Mouse (Mus musculus) liver, embryonic 11.5 days (tissue): ENCODE measurements around the gene Msi2. TPM values are rescaled to one million over a fixed set of nuclear protein-coding genes. Genes with fewer than 3 reads are reported as not detected.

Source experiments
- ATAC-seq: fragments of 200-750 bp; cut with Nextera tagmentation; replicated peaks from 2 replicates; pipeline ENCODE4 v1.8.0; 2017; ENCODE audit warnings: moderate number of reproducible peaks, mild to moderate bottlenecking, moderate TSS enrichment, moderate library complexity; ENCODE audit not compliant: low FRiP score
- DNase-seq: peaks from one replicate; pipeline ENCODE4 v3.0.0-alpha.2; 2017; ENCODE audit warnings: low spot score
- H3K27ac ChIP-seq: fragments of 300-500 bp; sonication (generic); 2 replicates; pipeline ENCODE4 v1.5.1; 2014; ENCODE audit warnings: mild to moderate bottlenecking, low read depth, low read length, control low read depth
- H3K27me3 ChIP-seq: fragments of 300-500 bp; sonication (generic); replicated peaks from 2 replicates; pipeline ENCODE4 v1.6.1; 2014; ENCODE audit warnings: low read length, mixed read lengths; ENCODE audit not compliant: control insufficient read depth, insufficient read depth
- H3K36me3 ChIP-seq: fragments of 300-500 bp; sonication (generic); 2 replicates; pipeline ENCODE4 v1.6.1; 2014; ENCODE audit warnings: mild to moderate bottlenecking, low read length, moderate library complexity, mixed read lengths; ENCODE audit not compliant: control insufficient read depth, insufficient read depth
- H3K4me1 ChIP-seq: fragments of 300-500 bp; sonication (generic); replicated peaks from 2 replicates; pipeline ENCODE4 v1.6.1; 2014; ENCODE audit warnings: low read length, mixed read lengths; ENCODE audit not compliant: control insufficient read depth, insufficient read depth
- H3K4me2 ChIP-seq: fragments of 300-500 bp; sonication (generic); 2 replicates; pipeline ENCODE4 v1.6.1; 2014; ENCODE audit warnings: mild to moderate bottlenecking, control low read depth, moderate library complexity
- H3K4me3 ChIP-seq: fragments of 300-500 bp; sonication (generic); 2 replicates; pipeline ENCODE4 v1.5.1; 2014; ENCODE audit warnings: low read depth, low read length, control low read depth
- H3K9ac ChIP-seq: fragments of 300-500 bp; sonication (generic); 2 replicates; pipeline ENCODE4 v1.6.1; 2014; ENCODE audit warnings: low read depth, low read length, control low read depth
- H3K9me3 ChIP-seq: fragments of 300-500 bp; sonication (generic); 2 replicates; pipeline ENCODE4 v1.6.1; 2016; ENCODE audit warnings: low read length, inconsistent platforms, mixed read lengths; ENCODE audit not compliant: control insufficient read depth
- WGBS: fragments of 180-500 bp; shearing (Covaris S2); extraction: QIAGEN DNeasy Blood & Tissue Kit; methylation state at CpG from one replicate; pipeline ENCODE4 v1.1.7; 2014; 5-methylcytosine and 5-hydroxymethylcytosine counted together
- polyA plus RNA-seq: library from polyadenylated mRNA; unstranded; fragments of >200 nt; fragmentation: Nextera tagmentation; extraction: Ambion mirVana; gene quantifications from 2 replicates; pipeline ENCODE4 v1.2.1, GENCODE M21; 2014

Gene Msi2
- polyA plus RNA-seq, 1 experiment from 2014 or later = 8.2 TPM

DNA sequence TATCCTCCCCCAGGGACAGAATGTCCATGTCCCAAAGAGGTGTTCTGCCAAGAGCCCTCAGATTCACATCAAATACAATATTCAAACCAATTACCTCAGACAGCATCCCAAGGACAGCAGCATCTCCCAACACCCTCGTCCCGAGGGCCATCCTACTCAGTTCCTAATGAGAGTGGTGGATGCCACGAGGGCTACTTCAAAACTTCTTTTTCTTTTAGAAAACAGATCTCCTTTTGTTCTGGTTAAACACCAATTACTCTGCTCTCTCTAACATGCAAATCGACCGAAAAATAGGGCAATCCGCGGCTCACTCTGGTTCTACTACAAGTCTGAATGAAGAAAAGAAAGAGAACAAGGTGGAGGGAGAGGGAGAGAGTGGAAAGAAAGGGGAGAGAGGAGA lies 73.6 kb downstream of the Msi2 start:
- Histone ChIP-seq H3K36me3 (peaks cover 5% of the 10 kb centered on the region; the same call in 1 of the 2 replicates), H3K9ac (no peak overlapping the region), H3K27me3 (no peaks in the 10 kb centered on the region), H3K4me1 (peaks cover 13% of the 10 kb centered on the region; the same call in 1 of the 2 replicates), H3K4me2 (no peak overlapping the region), H3K4me3 (no peak overlapping the region), H3K9me3 (no peaks in the 10 kb centered on the region), H3K27ac (no peak overlapping the region)
- ATAC-seq (no peak), DNase-seq (no peak)
- WGBS = 70% methylated on average over 7 of the region's 7 CpGs

- H3K9ac ChIP-seq = no peak overlapping the region
- no peak overlapping the region for H3K27ac ChIP-seq
- no peak for DNase-seq
- no peaks in the 10 kb centered on the region for H3K27me3 ChIP-seq
- no peak for ATAC-seq
- 70% methylated on average over 4 of the region's 4 CpGs for WGBS
- no peaks in the 10 kb centered on the region for H3K9me3 ChIP-seq
- H3K4me3 ChIP-seq = no peak overlapping the region
- H3K36me3 ChIP-seq = no peaks in the 10 kb centered on the region
- H3K4me1 ChIP-seq = peaks cover 20% of the 10 kb centered on the region
- H3K4me2 ChIP-seq = no peak overlapping the region
Observed at GRCm38 (mm10) chr11:88639862-88640261, 78.5 kb downstream of the Msi2 start.

DNA sequence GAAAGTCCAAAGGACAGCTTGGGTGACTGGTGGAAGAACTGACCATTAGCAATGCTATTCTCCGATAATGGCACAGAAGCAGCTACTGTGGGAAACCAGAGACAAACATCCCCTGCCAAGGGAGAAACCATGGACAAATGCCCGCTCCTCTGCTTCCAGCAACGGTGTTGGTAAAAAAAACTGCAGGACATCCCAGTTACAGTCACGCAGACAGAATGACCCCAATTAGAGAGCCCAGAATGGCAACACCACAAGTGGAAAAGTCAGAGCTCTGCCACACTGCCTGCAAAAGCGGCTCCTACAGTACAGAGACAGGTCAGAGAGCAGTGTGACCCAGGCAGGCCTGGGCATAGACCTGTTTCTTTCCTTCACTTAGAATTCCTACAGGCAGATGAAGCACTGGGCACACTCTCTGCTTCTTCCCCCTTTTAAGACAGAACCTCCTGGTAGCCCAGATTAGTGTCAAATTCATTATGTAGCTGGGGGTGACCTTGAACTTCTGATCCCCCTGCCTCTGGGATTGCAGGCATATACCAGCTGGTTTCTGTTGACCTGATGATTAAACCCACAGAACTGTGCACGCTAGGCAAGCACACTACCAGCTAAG lies 79.3 kb downstream of the Msi2 start:
- no peaks in the 10 kb centered on the region for H3K36me3 ChIP-seq
- H3K9ac ChIP-seq = no peak overlapping the region
- no peaks in the 10 kb centered on the region for H3K27me3 ChIP-seq
- H3K27ac ChIP-seq = no peak overlapping the region
- no peak for ATAC-seq
- peaks cover 20% of the 10 kb centered on the region for H3K4me1 ChIP-seq
- no peak overlapping the region for H3K4me2 ChIP-seq
- 85% methylated on average over 6 of the region's 6 CpGs for WGBS
- DNase-seq = no peak
- no peak overlapping the region for H3K4me3 ChIP-seq
- no peaks in the 10 kb centered on the region for H3K9me3 ChIP-seq

DNA sequence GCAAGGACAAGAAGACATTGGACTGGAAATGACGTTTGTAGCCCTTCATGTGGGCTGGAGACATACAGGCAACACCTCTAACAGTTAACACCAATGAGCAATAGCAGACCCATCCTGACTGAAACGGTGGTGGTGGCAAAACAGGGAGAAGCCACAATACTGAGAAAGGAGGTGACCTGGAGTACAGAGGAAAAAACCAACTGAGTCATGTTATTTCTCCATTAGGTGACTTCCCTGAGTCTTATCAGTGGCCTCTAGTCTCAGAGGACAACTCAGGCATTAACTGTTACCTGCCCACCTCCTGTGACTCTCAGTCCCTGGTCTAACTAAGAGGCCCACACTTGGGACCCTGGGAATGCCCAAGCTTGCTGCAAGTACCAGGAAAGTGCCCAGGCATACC lies 80.1 kb downstream of the Msi2 start:
- Histone ChIP-seq H3K4me3 (no peak overlapping the region), H3K9me3 (no peaks in the 10 kb centered on the region), H3K9ac (no peak overlapping the region), H3K4me2 (no peak overlapping the region), H3K4me1 (peaks cover 20% of the 10 kb centered on the region), H3K27me3 (no peaks in the 10 kb centered on the region), H3K36me3 (no peaks in the 10 kb centered on the region), H3K27ac (no peak overlapping the region)
- ATAC-seq = no peak
- 58% methylated on average over 2 of the region's 2 CpGs for WGBS
- DNase-seq = peak; percentile 28

DNA sequence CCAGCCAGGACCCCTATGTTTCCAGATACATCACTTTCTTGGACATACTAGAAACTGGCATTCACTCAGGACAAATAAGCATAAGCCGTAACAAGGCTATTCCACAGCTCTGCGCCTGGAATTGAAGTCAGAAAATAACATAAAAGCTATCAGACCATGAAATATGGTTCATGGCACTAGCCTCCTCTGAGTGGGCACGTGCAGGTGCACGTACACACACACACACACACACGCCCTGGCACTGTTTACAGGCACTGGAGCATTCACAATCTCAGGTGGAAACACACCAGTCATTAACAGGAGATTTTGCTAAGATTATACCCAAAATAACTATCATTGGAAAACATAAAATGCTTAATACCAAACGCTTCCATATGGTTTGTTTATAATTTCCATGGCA lies 81.4 kb downstream of the Msi2 start:
- Histone ChIP-seq H3K4me1 (peaks cover 26% of the 10 kb centered on the region), H3K27ac (no peak overlapping the region), H3K27me3 (no peaks in the 10 kb centered on the region), H3K4me2 (no peak overlapping the region), H3K9ac (no peak overlapping the region), H3K4me3 (no peak overlapping the region), H3K9me3 (no peaks in the 10 kb centered on the region), H3K36me3 (no peaks in the 10 kb centered on the region)
- no peak for ATAC-seq
- 90% methylated on average over 6 of the region's 6 CpGs for WGBS
- no peak for DNase-seq

- 91% methylated on average over 5 of the region's 5 CpGs for WGBS
- no peak for DNase-seq
Observed at GRCm38 (mm10) chr11:88636319-88636718, 82.0 kb downstream of the Msi2 start.

DNA sequence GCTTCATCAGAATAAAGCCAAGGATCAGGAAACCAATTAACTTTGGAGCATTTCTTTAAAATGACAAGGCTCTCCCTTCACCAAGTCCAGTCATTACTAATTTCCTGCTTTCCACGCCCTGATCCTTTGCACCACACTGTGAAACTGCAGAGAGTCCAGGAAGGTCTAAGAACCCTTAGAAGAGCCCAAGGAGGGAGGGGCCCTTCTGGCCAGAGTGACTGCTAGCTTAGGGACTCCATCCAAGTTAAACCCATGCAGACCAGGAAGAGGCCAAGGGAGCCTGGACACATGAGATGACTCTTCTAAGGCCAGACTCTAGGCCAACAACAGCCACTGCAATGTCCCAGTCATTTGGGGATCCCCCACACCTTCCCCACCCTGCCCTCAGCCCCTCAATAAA lies 83.7 kb downstream of the Msi2 start:
- no peak overlapping the region for H3K27ac ChIP-seq
- H3K9ac ChIP-seq = no peak overlapping the region
- H3K4me1 ChIP-seq = peaks cover 26% of the 10 kb centered on the region
- H3K27me3 ChIP-seq = no peaks in the 10 kb centered on the region
- no peak overlapping the region for H3K4me3 ChIP-seq
- DNase-seq = no peak
- WGBS = 89% methylated on average over 1 of the region's 1 CpGs
- no peaks in the 10 kb centered on the region for H3K9me3 ChIP-seq
- no peaks in the 10 kb centered on the region for H3K36me3 ChIP-seq
- no peak for ATAC-seq
- no peak overlapping the region for H3K4me2 ChIP-seq

More at GRCm38 (mm10) chr11:88636319-88636718, 82.0 kb downstream of the Msi2 start:
- Histone ChIP-seq H3K4me1 (peaks cover 26% of the 10 kb centered on the region), H3K4me3 (no peak overlapping the region), H3K27ac (no peak overlapping the region), H3K27me3 (no peaks in the 10 kb centered on the region), H3K4me2 (no peak overlapping the region), H3K9ac (no peak overlapping the region), H3K9me3 (no peaks in the 10 kb centered on the region), H3K36me3 (no peaks in the 10 kb centered on the region)
- ATAC-seq = no peak

DNA sequence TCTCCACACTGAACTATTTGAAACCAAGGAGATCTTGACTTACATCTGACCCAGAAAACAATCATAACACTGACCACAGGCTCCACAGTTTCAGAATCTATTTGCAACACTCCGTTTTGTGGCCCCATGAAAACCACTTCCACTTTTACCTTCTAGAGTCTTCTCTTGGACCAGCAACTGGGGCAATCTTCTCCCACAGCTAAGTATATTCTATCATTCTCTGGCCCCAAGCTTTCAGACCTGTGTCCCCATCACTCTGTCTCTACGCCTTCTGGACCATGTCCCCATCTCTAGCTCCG lies 86.4 kb downstream of the Msi2 start:
- WGBS = 59% methylated on average over 3 of the region's 3 CpGs
- Histone ChIP-seq H3K4me2 (no peak overlapping the region), H3K9ac (no peak overlapping the region), H3K9me3 (no peaks in the 10 kb centered on the region), H3K4me3 (no peak overlapping the region), H3K27me3 (no peaks in the 10 kb centered on the region), H3K4me1 (peaks cover 24% of the 10 kb centered on the region), H3K27ac (no peak overlapping the region), H3K36me3 (no peaks in the 10 kb centered on the region)
- ATAC-seq (no peak), DNase-seq (no peak)

GRCm38 (mm10) chr11:88631084-88631931 lies 87.0 kb downstream of the Msi2 start:
- Histone ChIP-seq H3K27me3 (no peaks in the 10 kb centered on the region), H3K36me3 (no peaks in the 10 kb centered on the region), H3K9ac (no peak overlapping the region), H3K4me2 (no peak overlapping the region), H3K4me3 (no peak overlapping the region), H3K27ac (no peak overlapping the region), H3K9me3 (no peaks in the 10 kb centered on the region), H3K4me1 (peaks cover 27% of the 10 kb centered on the region)
- peak; percentile 58 for ATAC-seq
- WGBS = 83% methylated on average over 8 of the region's 8 CpGs
- no peak for DNase-seq
